Mouse (Mus musculus): ENCODE results near the gene Arfgap1.

GRCm38 (mm10) chr2:180995457-180995856 is 28.4 kb downstream of the Arfgap1 start:
- no peak for TF ChIP-seq GATA1 (IDR thresholded peaks at IDR 0.05; ENCODE audit: low read length)
- no peak for TF ChIP-seq TAL1 (IDR thresholded peaks at IDR 0.05; ENCODE audit: low read length)
